Comparison of ENCODE assay signal across 8 mouse cellular contexts in the genomic region with DNA sequence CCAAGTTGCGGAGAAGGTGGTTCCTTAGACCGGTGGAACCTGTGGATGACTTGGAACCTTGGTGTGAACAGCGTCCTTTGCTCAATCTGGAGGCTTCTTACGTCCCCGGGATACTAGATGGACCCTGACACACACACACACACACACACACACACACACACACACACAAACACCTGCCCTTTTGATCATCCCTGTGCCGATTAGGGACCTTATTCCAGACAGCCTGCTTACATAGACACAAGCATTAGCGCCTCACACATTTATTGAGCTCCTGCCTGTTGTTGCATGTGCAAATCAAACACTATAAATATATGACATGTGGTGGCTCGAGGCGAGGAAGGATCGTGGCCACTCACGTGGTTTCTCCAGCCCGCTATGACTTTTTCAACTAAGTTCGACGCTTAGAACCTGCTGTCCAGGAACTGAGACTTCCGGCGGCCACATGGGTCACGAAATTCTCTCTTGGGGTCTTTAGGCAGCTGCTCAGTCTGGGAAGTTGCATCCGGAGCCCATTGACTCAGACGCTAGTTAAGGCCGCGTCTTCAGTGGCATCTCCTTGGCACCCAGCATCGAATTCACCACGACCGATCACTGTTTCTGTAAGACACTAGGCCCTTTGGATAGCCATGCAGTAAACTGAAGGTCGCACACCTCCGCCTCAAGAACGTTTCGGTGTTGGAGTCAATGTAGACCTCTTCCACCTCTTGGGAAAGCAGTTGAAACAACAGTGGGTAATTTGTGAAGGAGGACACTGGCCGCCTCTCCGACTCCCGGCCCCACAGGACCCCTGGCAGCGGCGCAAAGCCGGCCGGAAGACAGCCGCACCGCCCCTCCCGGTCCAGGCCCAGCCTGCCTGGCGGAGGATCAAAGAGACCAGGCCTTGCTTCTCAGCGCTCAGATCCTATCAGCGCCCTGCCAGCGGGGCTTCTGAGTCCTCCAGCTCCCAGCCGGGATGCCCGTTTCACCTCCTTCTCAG. TPM values are rescaled to one million over a fixed set of nuclear protein-coding genes. Genes with fewer than 3 reads are reported as not detected.
DNase-seq lines count a peak whose midpoint lies in the region; ATAC-seq and TF ChIP-seq lines count a peak whose summit lies in the region.

No protein-coding gene starts in this region.

- H3K4me1 ChIP-seq in CH12.LX (ENCODE audit: control insufficient read depth in 1 of 2, insufficient read depth in 2 of 2), result peaks cover 17 to 31% of the 10 kb centered on the region in 2 experiments
- H3K4me1 ChIP-seq in forebrain, embryonic 12.5 days, result peaks cover 44% of the 10 kb centered on the region
- peaks cover 27% of the 10 kb centered on the region for H3K4me1 ChIP-seq in stomach, embryonic 15.5 days

- WGBS in forebrain, embryonic 12.5 days, result 9% methylated on average over 44 of the region's 44 CpGs
- 11% methylated on average over 44 of the region's 44 CpGs for WGBS in stomach, embryonic 15.5 days

- H3K36me3 ChIP-seq in CH12.LX (replicated peaks in 1 of 2; ENCODE audit: control insufficient read depth in 1 of 2, insufficient read depth in 1 of 2, low read length in 1 of 2), result peaks cover 0 to 4% of the 10 kb centered on the region in 2 experiments
- H3K36me3 ChIP-seq in forebrain, embryonic 12.5 days (replicated peaks), result no peaks in the 10 kb centered on the region
- H3K36me3 ChIP-seq in stomach, embryonic 15.5 days, result no peaks in the 10 kb centered on the region

- no peak for DNase-seq in CH12.LX (ENCODE audit: extremely low read depth)
- peak; percentile 43 for DNase-seq in heart, postnatal 25 days (ENCODE audit: low spot score)
- peak; percentile 61 to 75 for DNase-seq in kidney, postnatal 36 days
- DNase-seq in frontal cortex, adult 2 months (ENCODE audit: extremely low spot score in 1 of 2, low spot score in 1 of 2), result no peak

- TF ChIP-seq CTCF in CH12.LX (conservative IDR thresholded peaks at IDR 0.05 in 1 of 2, IDR thresholded peaks at IDR 0.05 in 1 of 2; ENCODE audit: low read depth in 2 of 2, low read length in 2 of 2), result no peak

- peak; percentile 41 for ATAC-seq in activated CD4-positive, CD25-positive, alpha-beta regulatory T cell, adult 4 months
- peak; percentile 47 for ATAC-seq in forebrain, embryonic 12.5 days (ENCODE audit: low FRiP score)
- peak; percentile 48; the same call in 1 of the 2 replicates for ATAC-seq in megakaryocyte-erythroid progenitor cell, adult 5-6 weeks (replicated peaks; ENCODE audit: low FRiP score, low TSS enrichment, poor library complexity, severe bottlenecking)
- ATAC-seq in stomach, embryonic 15.5 days (ENCODE audit: insufficient read depth, low FRiP score, low read depth), result peak; percentile 45; the same call in 1 of the 2 replicates

- H3K79me2 ChIP-seq in CH12.LX (replicated peaks; ENCODE audit: control insufficient read depth, extremely low read depth, insufficient read depth, poor library complexity, severe bottlenecking), result no peaks in the 10 kb centered on the region

- TF ChIP-seq EP300 in CH12.LX (IDR thresholded peaks at IDR 0.05; ENCODE audit: low read length), result no peak

- H3K9me3 ChIP-seq in CH12.LX (replicated peaks; ENCODE audit: low read length), result no peaks in the 10 kb centered on the region
- H3K9me3 ChIP-seq in forebrain, embryonic 12.5 days, result no peaks in the 10 kb centered on the region
- H3K9me3 ChIP-seq in stomach, embryonic 15.5 days, result no peaks in the 10 kb centered on the region

- H3K4me3 ChIP-seq in CH12.LX (replicated peaks in 1 of 3; ENCODE audit: low read depth in 2 of 3, low read length in 2 of 3, poor library complexity in 1 of 3), result no peak overlapping the region
- peak overlapping the region; percentile 64 for H3K4me3 ChIP-seq in forebrain, embryonic 12.5 days (replicated peaks)
- peak overlapping the region; percentile 70 for H3K4me3 ChIP-seq in stomach, embryonic 15.5 days (replicated peaks)

- dilution Hi-C loops in CH12.LX (cut with MboI; ENCODE audit: extremely low pct_ligation_motif_present, extremely low pct_unique_long_range_greater_than_20kb, low sequenced_read_pairs), result no loop called here

- no peak overlapping the region for H3K9ac ChIP-seq in CH12.LX (ENCODE audit: insufficient read depth, low read depth)
- H3K9ac ChIP-seq in forebrain, embryonic 12.5 days, result 0 out of 2 replicates have a peak overlapping the region, but pooled peaks have one; percentile 69
- no peak overlapping the region for H3K9ac ChIP-seq in stomach, embryonic 15.5 days

- TF ChIP-seq POLR2A in CH12.LX (IDR thresholded peaks at IDR 0.05; ENCODE audit: low read depth, low read length), result no peak

- H3K27ac ChIP-seq in CH12.LX (ENCODE audit: insufficient read depth, low read depth), result no peak overlapping the region
- H3K27ac ChIP-seq in forebrain, embryonic 12.5 days, result no peak overlapping the region
- no peak overlapping the region for H3K27ac ChIP-seq in stomach, embryonic 15.5 days

- intact Hi-C loops in heart, postnatal 25 days (cut with DNase I), result no loop called here

- peaks cover 38% of the 10 kb centered on the region for H3K27me3 ChIP-seq in CH12.LX (replicated peaks)
- peaks cover 67% of the 10 kb centered on the region for H3K27me3 ChIP-seq in forebrain, embryonic 12.5 days
- H3K27me3 ChIP-seq in stomach, embryonic 15.5 days (replicated peaks), result no peaks in the 10 kb centered on the region

- no peak for TF ChIP-seq RAD21 in CH12.LX (IDR thresholded peaks at IDR 0.05; ENCODE audit: low read depth, low read length)

- in situ Hi-C loops in CH12.LX (cut with MboI; ENCODE audit: low pct_ligation_motif_present, low pct_unique_long_range_greater_than_20kb, low sequenced_read_pairs), result no loop called here

- H3K4me2 ChIP-seq in CH12.LX (ENCODE audit: insufficient read depth, low read depth, poor library complexity, severe bottlenecking), result peak overlapping the region; percentile 85
- H3K4me2 ChIP-seq in forebrain, embryonic 12.5 days, result peak overlapping the region; percentile 95
- peak overlapping the region; percentile 96 for H3K4me2 ChIP-seq in stomach, embryonic 15.5 days

TF ChIP-seq in CH12.LX, 34 proteins besides CTCF, POLR2A, EP300 and RAD21:
- no peak for TF ChIP-seq KAT2A (IDR thresholded peaks at IDR 0.05; ENCODE audit: insufficient replicate concordance, low read length)
- no peak for TF ChIP-seq MAX (IDR thresholded peaks at IDR 0.05; ENCODE audit: low read length)
- no peak for TF ChIP-seq MAFK (IDR thresholded peaks at IDR 0.05; ENCODE audit: insufficient replicate concordance, low read length)
- no peak for TF ChIP-seq TCF12 (IDR thresholded peaks at IDR 0.05; ENCODE audit: low read depth, low read length)
- TF ChIP-seq TBP (conservative IDR thresholded peaks at IDR 0.05; ENCODE audit: low read depth, low read length), result no peak
- TF ChIP-seq USF1 (IDR thresholded peaks at IDR 0.05; ENCODE audit: low read depth, low read length), result no peak
- no peak for TF ChIP-seq MAZ (IDR thresholded peaks at IDR 0.05; ENCODE audit: low read depth, low read length)
- no peak for TF ChIP-seq PAX5 (IDR thresholded peaks at IDR 0.05; ENCODE audit: low read length)
- TF ChIP-seq JUN (IDR thresholded peaks at IDR 0.05; ENCODE audit: insufficient read depth, low read depth, low read length), result no peak
- TF ChIP-seq POLR2AphosphoS2 (IDR thresholded peaks at IDR 0.05; ENCODE audit: low read depth, low read length), result no peak
- TF ChIP-seq NRF1 (IDR thresholded peaks at IDR 0.05; ENCODE audit: low read depth, low read length), result no peak
- no peak for TF ChIP-seq HCFC1 (IDR thresholded peaks at IDR 0.05; ENCODE audit: low read depth, low read length)
- TF ChIP-seq ZMIZ1 (IDR thresholded peaks at IDR 0.05; ENCODE audit: low read depth, low read length), result no peak
- TF ChIP-seq SIN3A (IDR thresholded peaks at IDR 0.05; ENCODE audit: low read length), result no peak
- TF ChIP-seq ZNF384 (IDR thresholded peaks at IDR 0.05; ENCODE audit: low read depth, low read length), result no peak
- no peak for TF ChIP-seq RCOR1 (conservative IDR thresholded peaks at IDR 0.05; ENCODE audit: low read depth, low read length)
- no peak for TF ChIP-seq NELFE (IDR thresholded peaks at IDR 0.05; ENCODE audit: low read depth, low read length)
- TF ChIP-seq ZKSCAN1 (IDR thresholded peaks at IDR 0.05; ENCODE audit: borderline replicate concordance, low read depth, low read length), result no peak

RNA-seq across cellular contexts. Expression of a gene that starts 1.1 kb away (rescaled TPM):
- total RNA-seq in CH12.LX (2012; rRNA removed) (0.46 and 0.55 TPM in 2 replicates), CH12.LX (2014; rRNA removed) (0.77 and 0.85 TPM in 2 replicates)
- polyA plus RNA-seq in CH12.LX (2012; ENCODE audit: insufficient read length, low read depth), result 4.4 and 5.5 TPM in 2 replicates
- polyA plus RNA-seq in activated CD4-positive, CD25-positive, alpha-beta regulatory T cell, adult 4 months (2017; shearing (Covaris generic)), result 100 to 1,000 TPM; 227 to 315 TPM
- 5.4 TPM in 2 replicates for polyA plus RNA-seq in forebrain, embryonic 12.5 days (2016; fragmentation: Nextera tagmentation; extraction: Ambion mirVana)
- under 1 TPM; 0.70 to 0.75 TPM for total RNA-seq in heart, postnatal 25 days (2021)
- total RNA-seq in megakaryocyte-erythroid progenitor cell, adult 5-6 weeks (2014; fragmentation: Nextera tagmentation), result 12.1 and 19.1 TPM in 2 replicates
- 3.6 and 10.0 TPM in 2 replicates for total RNA-seq in megakaryocyte-erythroid progenitor cell, adult 5-6 weeks (2017)
- polyA plus RNA-seq in stomach, embryonic 15.5 days (2015; fragmentation: Nextera tagmentation; extraction: Ambion mirVana), result 7.5 and 7.6 TPM in 2 replicates
- polyA plus RNA-seq in frontal cortex, adult 2 months (2012; rRNA removed), result 8.5 and 9.1 TPM in 2 replicates

RNA-seq across cellular contexts. Expression of a gene that starts 52.1 kb away (rescaled TPM):
- total RNA-seq in CH12.LX (2012; rRNA removed), result 169 and 248 TPM in 2 replicates
- 371 and 466 TPM in 2 replicates for total RNA-seq in CH12.LX (2014; rRNA removed)
- polyA plus RNA-seq in CH12.LX (2012; ENCODE audit: insufficient read length, low read depth), result 209 and 278 TPM in 2 replicates
- polyA plus RNA-seq in activated CD4-positive, CD25-positive, alpha-beta regulatory T cell, adult 4 months (2017; shearing (Covaris generic)), result 100 to 1,000 TPM; 281 to 307 TPM
- 958 and 1,041 TPM in 2 replicates for polyA plus RNA-seq in forebrain, embryonic 12.5 days (2016; fragmentation: Nextera tagmentation; extraction: Ambion mirVana)
- total RNA-seq in heart, postnatal 25 days (2021), result 100 to 1,000 TPM; 236 to 255 TPM
- 186 and 213 TPM in 2 replicates for total RNA-seq in megakaryocyte-erythroid progenitor cell, adult 5-6 weeks (2014; fragmentation: Nextera tagmentation)
- total RNA-seq in megakaryocyte-erythroid progenitor cell, adult 5-6 weeks (2017), result 282 and 332 TPM in 2 replicates
- 657 and 713 TPM in 2 replicates for polyA plus RNA-seq in stomach, embryonic 15.5 days (2015; fragmentation: Nextera tagmentation; extraction: Ambion mirVana)
- 335 and 372 TPM in 2 replicates for polyA plus RNA-seq in frontal cortex, adult 2 months (2012; rRNA removed)

Comparison
In these comparisons a context has a peak if more than half of its experiments do, and no peak if none do; other contexts are left out.
1. DNase-seq: peak in heart, postnatal 25 days (single experiment) and kidney, postnatal 36 days (2 of 2); none in CH12.LX (single experiment) and frontal cortex, adult 2 months (0 of 2).
2. H3K4me3 ChIP-seq: peak in forebrain, embryonic 12.5 days (single experiment) and stomach, embryonic 15.5 days (single experiment); none in CH12.LX (0 of 3).
3. RNA of a gene that starts 1.1 kb away (polyA plus RNA-seq): 227 to 315 TPM in activated CD4-positive, CD25-positive, alpha-beta regulatory T cell, adult 4 months; 8.5 to 9.1 TPM in frontal cortex, adult 2 months, 7.5 to 7.6 TPM in stomach, embryonic 15.5 days, 4.4 to 5.5 TPM in CH12.LX and 5.4 TPM in forebrain, embryonic 12.5 days; every median in the first group is over 10 times any median in the second.
4. Peak in every context shown above with its lines, with median percentiles within 50 percentile points of each other: H3K4me2 ChIP-seq and ATAC-seq.